Mouse (Mus musculus) heart, embryonic 13.5 days (tissue): Measurements from ENCODE around the gene Slc6a9. TPM values are rescaled to one million over a fixed set of nuclear protein-coding genes. Genes with fewer than 3 reads are reported as not detected.

Source experiments
- ATAC-seq: fragments of 200-750 bp; cut with Nextera tagmentation; 2 replicates; pipeline ENCODE4 v1.8.0; 2017; ENCODE audit warnings: moderate TSS enrichment; ENCODE audit not compliant: insufficient number of reproducible peaks, low FRiP score, low TSS enrichment; ENCODE audit errors: extremely low read depth
- H3K27ac ChIP-seq: fragments of 300-500 bp; sonication (generic); replicated peaks from 2 replicates; pipeline ENCODE4 v1.5.1; 2015; ENCODE audit warnings: moderate library complexity, mild to moderate bottlenecking, inconsistent platforms
- H3K27me3 ChIP-seq: fragments of 300-500 bp; sonication (generic); replicated peaks from 2 replicates; pipeline ENCODE4 v1.6.1; 2015; ENCODE audit warnings: mild to moderate bottlenecking, inconsistent platforms
- H3K36me3 ChIP-seq: fragments of 300-500 bp; sonication (generic); 2 replicates; pipeline ENCODE4 v1.6.1; 2015; ENCODE audit warnings: mild to moderate bottlenecking, inconsistent platforms
- H3K4me1 ChIP-seq: fragments of 300-500 bp; sonication (generic); 2 replicates; pipeline ENCODE4 v1.6.1; 2015; ENCODE audit warnings: inconsistent platforms
- H3K4me2 ChIP-seq: fragments of 300-500 bp; sonication (generic); 2 replicates; pipeline ENCODE4 v1.6.1; 2015; ENCODE audit warnings: inconsistent platforms, mild to moderate bottlenecking, moderate library complexity
- H3K4me3 ChIP-seq: fragments of 300-500 bp; sonication (generic); 2 replicates; pipeline ENCODE4 v1.5.1; 2015; ENCODE audit warnings: moderate library complexity, mild to moderate bottlenecking, inconsistent platforms
- H3K9ac ChIP-seq: fragments of 300-500 bp; sonication (generic); 2 replicates; pipeline ENCODE4 v1.6.1; 2015; ENCODE audit warnings: inconsistent platforms, mild to moderate bottlenecking, moderate library complexity
- H3K9me3 ChIP-seq: fragments of 300-500 bp; sonication (generic); 2 replicates; pipeline ENCODE4 v1.6.1; 2016; ENCODE audit warnings: inconsistent platforms
- WGBS: fragments of 180-500 bp; shearing (Covaris S2); methylation state at CpG from one replicate; pipeline ENCODE4 v1.1.7; 2015; ENCODE audit warnings: mixed read lengths; 5-methylcytosine and 5-hydroxymethylcytosine counted together
- polyA plus RNA-seq: library from polyadenylated mRNA; unstranded; fragments of >200 nt; fragmentation: Nextera tagmentation; extraction: Ambion mirVana; gene quantifications from 2 replicates; pipeline ENCODE4 v1.2.1, GENCODE M21; 2015

The Slc6a9 gene
- polyA plus RNA-seq, 1 experiment from 2014 or later, result 10.6 TPM

DNA sequence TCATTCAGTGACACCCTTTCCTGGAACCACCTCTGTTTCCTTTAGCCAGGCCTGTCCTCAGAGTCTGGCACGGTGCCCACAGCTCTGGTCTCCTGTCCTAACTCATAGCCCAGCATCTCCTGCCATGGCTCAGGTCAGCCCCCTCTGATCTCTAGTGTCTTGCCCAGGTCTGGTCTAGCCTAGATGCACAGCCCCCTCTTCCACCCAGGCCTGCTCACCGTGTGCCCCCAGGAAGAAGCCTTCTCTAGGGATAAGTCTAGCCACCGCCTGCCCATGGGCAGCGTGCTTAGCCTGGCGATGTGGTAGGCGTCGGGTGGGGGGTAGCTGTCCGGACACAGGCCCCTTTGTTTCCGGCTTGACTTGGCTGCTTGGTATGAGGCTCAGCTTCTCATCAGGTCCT, 20.8 kb downstream of the Slc6a9 start:
- Histone ChIP-seq H3K4me3 (no peak overlapping the region), H3K4me2 (no peak overlapping the region), H3K36me3 (peaks cover 14% of the 10 kb centered on the region; the same call in 1 of the 2 replicates), H3K27me3 (no peaks in the 10 kb centered on the region), H3K9me3 (no peaks in the 10 kb centered on the region), H3K4me1 (peaks cover 20% of the 10 kb centered on the region), H3K9ac (0 out of 2 replicates have a peak overlapping the region, but pooled peaks have one; percentile 37), H3K27ac (no peak overlapping the region)
- no peak for ATAC-seq
- WGBS, result 80% methylated on average over 9 of the region's 9 CpGs

DNA sequence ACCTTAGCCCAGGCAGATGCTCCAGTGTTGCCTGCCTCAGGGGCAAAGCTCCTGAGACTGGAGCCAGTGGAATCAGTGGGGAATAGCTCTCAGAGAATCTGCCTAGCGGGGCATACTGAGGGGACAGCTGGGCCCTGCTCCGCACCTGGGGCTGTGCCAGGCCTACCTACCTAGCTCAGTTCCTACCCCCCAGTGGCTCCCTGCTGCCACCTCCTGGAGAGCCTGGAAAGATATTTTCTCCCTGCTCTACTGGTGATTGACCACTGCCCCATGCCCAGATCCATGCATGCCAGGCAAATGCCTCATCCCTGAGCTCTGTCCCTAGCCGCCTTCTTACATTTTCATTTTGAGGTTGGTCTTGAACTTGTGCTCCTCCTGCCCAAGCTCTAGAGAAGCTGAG, 24.5 kb downstream of the Slc6a9 start:
- H3K36me3 ChIP-seq, result peaks cover 14% of the 10 kb centered on the region; the same call in 1 of the 2 replicates
- no peak for ATAC-seq
- H3K4me2 ChIP-seq, result no peak overlapping the region
- H3K27me3 ChIP-seq, result peaks cover 5% of the 10 kb centered on the region; the same call in 1 of the 2 replicates
- peaks cover 24% of the 10 kb centered on the region for H3K4me1 ChIP-seq
- H3K4me3 ChIP-seq, result no peak overlapping the region
- WGBS, result 58% methylated on average over 3 of the region's 3 CpGs
- no peaks in the 10 kb centered on the region for H3K9me3 ChIP-seq
- H3K27ac ChIP-seq, result no peak overlapping the region
- H3K9ac ChIP-seq, result no peak overlapping the region

GRCm38 (mm10) chr4:117860570-117860969, 26.3 kb downstream of the Slc6a9 start:
- Histone ChIP-seq H3K4me1 (peaks cover 8% of the 10 kb centered on the region), H3K27me3 (peaks cover 5% of the 10 kb centered on the region; the same call in 1 of the 2 replicates), H3K4me2 (no peak overlapping the region), H3K4me3 (no peak overlapping the region), H3K36me3 (peaks cover 17% of the 10 kb centered on the region), H3K27ac (no peak overlapping the region), H3K9ac (no peak overlapping the region), H3K9me3 (no peaks in the 10 kb centered on the region)
- ATAC-seq, result no peak
- WGBS, result 72% methylated on average over 9 of the region's 9 CpGs

- peaks cover 19% of the 10 kb centered on the region for H3K4me1 ChIP-seq
- 47% methylated on average over 4 of the region's 4 CpGs for WGBS
- H3K36me3 ChIP-seq, result peaks cover 4% of the 10 kb centered on the region
- H3K27me3 ChIP-seq, result peaks cover 15% of the 10 kb centered on the region
- ATAC-seq, result no peak
- no peak overlapping the region for H3K4me2 ChIP-seq
- H3K9me3 ChIP-seq, result no peaks in the 10 kb centered on the region
- H3K4me3 ChIP-seq, result no peak overlapping the region
- no peak overlapping the region for H3K27ac ChIP-seq
- H3K9ac ChIP-seq, result no peak overlapping the region
Measured at GRCm38 (mm10) chr4:117862823-117863222, 28.5 kb downstream of the Slc6a9 start.

GRCm38 (mm10) chr4:117866083-117866482, 31.8 kb downstream of the Slc6a9 start:
- no peak for ATAC-seq
- Histone ChIP-seq H3K9me3 (no peaks in the 10 kb centered on the region), H3K4me1 (peaks cover 19% of the 10 kb centered on the region), H3K27me3 (peaks cover 31% of the 10 kb centered on the region), H3K9ac (no peak overlapping the region), H3K4me3 (no peak overlapping the region), H3K4me2 (peak overlapping the region; percentile 11; the same call in 1 of the 2 replicates), H3K27ac (0 out of 2 replicates have a peak overlapping the region, but pooled peaks have one; percentile 0), H3K36me3 (peaks cover 4% of the 10 kb centered on the region)
- 56% methylated on average over 9 of the region's 9 CpGs for WGBS

GRCm38 (mm10) chr4:117867000-117867399, 32.7 kb downstream of the Slc6a9 start:
- H3K9me3 ChIP-seq, result no peaks in the 10 kb centered on the region
- H3K4me3 ChIP-seq, result no peak overlapping the region
- no peak overlapping the region for H3K4me2 ChIP-seq
- H3K4me1 ChIP-seq, result peaks cover 27% of the 10 kb centered on the region
- H3K36me3 ChIP-seq, result peaks cover 4% of the 10 kb centered on the region
- WGBS, result 65% methylated on average over 6 of the region's 6 CpGs
- H3K27ac ChIP-seq, result no peak overlapping the region
- ATAC-seq, result no peak
- no peak overlapping the region for H3K9ac ChIP-seq
- H3K27me3 ChIP-seq, result peaks cover 31% of the 10 kb centered on the region

DNA sequence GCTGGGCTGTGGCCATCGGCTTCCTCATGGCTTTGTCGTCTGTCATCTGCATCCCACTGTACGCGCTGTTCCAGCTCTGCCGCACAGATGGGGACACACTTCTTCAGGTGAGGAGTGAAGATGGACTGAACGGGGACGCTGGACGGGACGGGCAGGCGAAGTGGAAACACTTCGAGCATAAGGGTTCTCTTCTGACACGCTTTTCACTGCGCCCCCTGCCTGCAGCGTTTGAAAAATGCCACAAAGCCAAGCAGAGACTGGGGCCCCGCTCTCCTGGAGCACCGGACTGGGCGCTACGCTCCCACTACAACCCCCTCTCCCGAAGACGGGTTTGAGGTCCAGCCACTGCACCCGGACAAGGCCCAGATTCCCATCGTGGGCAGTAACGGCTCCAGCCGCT, 33.5 kb downstream of the Slc6a9 start:
- WGBS, result 15% methylated on average over 24 of the region's 24 CpGs
- Histone ChIP-seq H3K4me1 (peaks cover 33% of the 10 kb centered on the region), H3K4me3 (no peak overlapping the region), H3K36me3 (peaks cover 4% of the 10 kb centered on the region), H3K27me3 (peaks cover 31% of the 10 kb centered on the region), H3K9me3 (no peaks in the 10 kb centered on the region), H3K4me2 (peak overlapping the region; percentile 47), H3K27ac (no peak overlapping the region), H3K9ac (no peak overlapping the region)
- ATAC-seq, result no peak

DNA sequence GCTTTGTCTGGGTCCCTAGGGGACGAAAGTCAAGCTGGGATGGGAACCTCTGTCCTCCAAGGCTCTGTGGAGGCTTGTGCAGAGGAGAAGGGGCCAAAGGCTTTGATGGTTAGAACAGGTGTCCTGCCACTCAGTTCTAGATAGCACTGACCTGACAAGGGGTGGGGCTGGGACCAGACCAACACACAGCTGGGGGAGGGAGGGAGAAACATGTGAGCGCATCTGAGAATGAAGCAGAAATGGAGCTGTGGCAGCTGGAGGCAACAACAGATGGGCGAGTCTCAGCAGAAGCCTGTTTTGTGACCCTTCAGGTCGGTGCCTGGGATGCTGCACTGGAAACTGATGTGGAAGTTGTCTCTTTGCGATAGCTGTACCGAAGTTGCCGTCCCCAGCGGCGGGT, 35.0 kb downstream of the Slc6a9 start:
- no peak for ATAC-seq
- H3K27me3 ChIP-seq, result peaks cover 27% of the 10 kb centered on the region
- no peak overlapping the region for H3K4me2 ChIP-seq
- no peaks in the 10 kb centered on the region for H3K9me3 ChIP-seq
- no peak overlapping the region for H3K4me3 ChIP-seq
- peaks cover 31% of the 10 kb centered on the region for H3K4me1 ChIP-seq
- H3K36me3 ChIP-seq, result peaks cover 16% of the 10 kb centered on the region
- WGBS, result 67% methylated on average over 9 of the region's 9 CpGs
- no peak overlapping the region for H3K9ac ChIP-seq
- no peak overlapping the region for H3K27ac ChIP-seq

DNA sequence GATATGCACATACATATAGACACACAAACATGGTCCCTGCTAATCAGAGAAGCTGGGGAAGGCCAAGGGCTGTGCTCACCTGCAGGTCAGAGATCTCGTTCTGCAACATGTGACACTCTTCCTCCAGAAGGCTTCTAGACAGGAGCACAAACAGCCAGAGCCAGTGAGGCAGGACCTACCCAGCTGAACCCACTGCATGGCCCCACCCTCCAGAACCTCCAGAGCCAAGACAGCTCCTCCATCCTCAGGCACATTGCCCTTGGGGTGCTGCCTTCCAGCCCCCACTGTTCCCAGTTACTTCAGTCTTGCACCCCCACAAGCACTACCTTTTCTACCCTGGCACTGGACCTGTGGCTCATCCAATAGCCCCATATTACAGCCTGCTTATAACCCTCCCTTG, 36.1 kb downstream of the Slc6a9 start:
- no peaks in the 10 kb centered on the region for H3K9me3 ChIP-seq
- H3K4me1 ChIP-seq, result peaks cover 31% of the 10 kb centered on the region
- no peak overlapping the region for H3K27ac ChIP-seq
- peaks cover 23% of the 10 kb centered on the region for H3K36me3 ChIP-seq
- no peak overlapping the region for H3K4me2 ChIP-seq
- no peak overlapping the region for H3K4me3 ChIP-seq
- WGBS, result 56% methylated on average over 1 of the region's 1 CpGs
- no peak for ATAC-seq
- H3K27me3 ChIP-seq, result peaks cover 27% of the 10 kb centered on the region
- H3K9ac ChIP-seq, result no peak overlapping the region

DNA sequence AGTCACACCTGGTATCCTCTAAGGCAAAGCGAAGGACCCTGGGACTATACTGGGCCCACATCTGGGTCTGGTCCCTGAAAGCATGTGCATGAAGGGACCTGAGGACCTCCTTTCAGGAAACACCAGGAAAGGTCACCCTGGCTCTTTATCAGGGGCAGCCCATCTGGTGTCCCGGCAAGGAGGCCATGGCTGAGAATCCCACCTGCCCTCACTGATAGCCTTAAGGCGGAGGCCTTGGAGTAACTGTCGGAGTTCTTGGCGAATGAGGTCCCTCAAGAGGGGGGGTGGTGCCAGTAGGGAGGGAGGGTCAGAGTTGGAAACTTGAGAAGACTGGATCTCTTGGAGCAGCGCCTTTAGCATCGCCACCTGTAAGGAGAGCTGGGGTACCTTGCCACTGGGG, 37.5 kb downstream of the Slc6a9 start:
- Histone ChIP-seq H3K9ac (no peak overlapping the region; the same call in 1 of the 2 replicates), H3K9me3 (no peaks in the 10 kb centered on the region), H3K27ac (no peak overlapping the region), H3K4me2 (peak overlapping the region; percentile 72), H3K4me3 (no peak overlapping the region), H3K4me1 (peaks cover 21% of the 10 kb centered on the region), H3K36me3 (peaks cover 36% of the 10 kb centered on the region), H3K27me3 (peaks cover 25% of the 10 kb centered on the region)
- WGBS, result 43% methylated on average over 7 of the region's 7 CpGs
- no peak for ATAC-seq

DNA sequence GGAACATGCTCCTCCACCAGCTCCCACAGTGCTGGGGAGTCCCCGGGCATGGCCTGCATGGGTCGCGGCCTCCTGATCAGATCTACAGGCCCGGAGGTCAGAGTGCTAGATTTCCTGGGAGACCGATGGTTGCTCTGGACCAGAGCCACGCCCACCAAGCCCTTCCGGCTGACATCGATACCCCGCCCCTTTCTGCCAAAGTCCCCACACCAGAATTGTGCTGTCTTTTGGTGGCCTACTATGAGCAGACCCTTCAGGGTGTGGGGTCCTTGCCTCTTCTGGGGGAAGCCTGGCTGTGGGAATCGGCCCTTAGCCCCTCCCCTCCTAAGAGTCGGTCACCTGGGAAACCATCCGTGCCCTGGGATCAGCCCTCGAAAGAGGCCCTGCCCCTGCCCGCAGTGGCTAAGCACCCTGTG, 38.2 kb downstream of the Slc6a9 start, which contains the start of gene Ccdc24:
Ccdc24 (minus strand) TSS at position 87 of the 416 bp plus-strand sequence.
- H3K27me3 ChIP-seq, result peaks cover 19% of the 10 kb centered on the region
- peaks cover 19% of the 10 kb centered on the region for H3K4me1 ChIP-seq
- no peak within 1 kb of the TSS for H3K27ac ChIP-seq
- ATAC-seq, result no peak
- peak within 1 kb of the TSS; percentile 72 for H3K4me2 ChIP-seq
- H3K9me3 ChIP-seq, result no peaks in the 10 kb centered on the region
- H3K4me3 ChIP-seq, result peak within 1 kb of the TSS; percentile 45
- peak within 1 kb of the TSS; percentile 70 for H3K9ac ChIP-seq
- WGBS, result 10% methylated on average over 14 of the region's 14 CpGs
- H3K36me3 ChIP-seq, result peaks cover 43% of the 10 kb centered on the region

GRCm38 (mm10) chr4:117873615-117874014, 39.3 kb downstream of the Slc6a9 start:
- H3K9ac ChIP-seq, result no peak overlapping the region
- H3K9me3 ChIP-seq, result no peaks in the 10 kb centered on the region
- peaks cover 24% of the 10 kb centered on the region for H3K4me1 ChIP-seq
- ATAC-seq, result no peak
- H3K4me3 ChIP-seq, result no peak overlapping the region
- peaks cover 17% of the 10 kb centered on the region; the same call in 1 of the 2 replicates for H3K27me3 ChIP-seq
- no peak overlapping the region for H3K4me2 ChIP-seq
- WGBS, result 91% methylated on average over 9 of the region's 9 CpGs
- H3K36me3 ChIP-seq, result peaks cover 52% of the 10 kb centered on the region
- H3K27ac ChIP-seq, result no peak overlapping the region
